Mouse (Mus musculus) midbrain, postnatal 0 days (tissue): ENCODE measurements at regions not wholly inside any gene's neighbourhood (a gene's known extent, or its start where the extent isn't known, plus 50 kb on each side); places are given as distances from the start of the nearest gene placed in this dataset.

Source experiments
- ATAC-seq: fragments of 200-750 bp; cut with Nextera tagmentation; 2 replicates; pipeline ENCODE4 v1.8.0; 2017; ENCODE audit warnings: moderate number of reproducible peaks, mild to moderate bottlenecking, moderate TSS enrichment, moderate library complexity; ENCODE audit not compliant: low FRiP score
- DNase-seq: peaks from one replicate; pipeline ENCODE4 v3.0.0-alpha.2; 2015; ENCODE audit warnings: low spot score
- H3K27ac ChIP-seq: fragments of 300-500 bp; sonication (generic); 2 replicates; pipeline ENCODE4 v1.5.1; 2014; ENCODE audit warnings: low read depth, mild to moderate bottlenecking, low read length, mixed read lengths
- H3K27me3 ChIP-seq: fragments of 300-500 bp; sonication (generic); 2 replicates; pipeline ENCODE4 v1.6.1; 2014; ENCODE audit warnings: low read length, control low read depth, mixed read lengths; ENCODE audit not compliant: insufficient read depth
- H3K36me3 ChIP-seq: fragments of 300-500 bp; sonication (generic); 2 replicates; pipeline ENCODE4 v1.6.1; 2014; ENCODE audit warnings: low read length, control low read depth, mixed read lengths; ENCODE audit not compliant: insufficient read depth
- H3K4me1 ChIP-seq: fragments of 300-500 bp; sonication (generic); 2 replicates; pipeline ENCODE4 v1.6.1; 2014; ENCODE audit warnings: mild to moderate bottlenecking, control low read depth, antibody characterized with exemption, low read length, mixed read lengths; ENCODE audit not compliant: insufficient read depth
- H3K4me2 ChIP-seq: fragments of 300-500 bp; sonication (generic); 2 replicates; pipeline ENCODE4 v1.6.1; 2014; ENCODE audit warnings: low read depth, mild to moderate bottlenecking, low read length, mixed read lengths; ENCODE audit not compliant: poor library complexity, severe bottlenecking
- H3K4me3 ChIP-seq: fragments of 300-500 bp; sonication (generic); 2 replicates; pipeline ENCODE4 v1.5.1; 2014; ENCODE audit warnings: low read depth, mild to moderate bottlenecking, low read length, moderate library complexity
- H3K9ac ChIP-seq: fragments of 300-500 bp; sonication (generic); replicated peaks from 2 replicates; pipeline ENCODE4 v1.6.1; 2014; ENCODE audit warnings: mild to moderate bottlenecking, low read length, moderate library complexity, mixed read lengths; ENCODE audit not compliant: poor library complexity, severe bottlenecking
- H3K9me3 ChIP-seq: fragments of 300-500 bp; sonication (generic); 2 replicates; pipeline ENCODE4 v1.6.1; 2016; ENCODE audit warnings: low read length, control low read depth
- CTCF ChIP-seq: IDR thresholded peaks from 2 replicates; pipeline ENCODE4 v1.5.1; 2016; ENCODE audit warnings: antibody characterized with exemption, mild to moderate bottlenecking
- WGBS: fragments of 180-500 bp; shearing (Covaris S2); extraction: QIAGEN DNeasy Blood & Tissue Kit; methylation state at CpG from one replicate; pipeline ENCODE4 v1.1.7; 2014; 5-methylcytosine and 5-hydroxymethylcytosine counted together

DNA sequence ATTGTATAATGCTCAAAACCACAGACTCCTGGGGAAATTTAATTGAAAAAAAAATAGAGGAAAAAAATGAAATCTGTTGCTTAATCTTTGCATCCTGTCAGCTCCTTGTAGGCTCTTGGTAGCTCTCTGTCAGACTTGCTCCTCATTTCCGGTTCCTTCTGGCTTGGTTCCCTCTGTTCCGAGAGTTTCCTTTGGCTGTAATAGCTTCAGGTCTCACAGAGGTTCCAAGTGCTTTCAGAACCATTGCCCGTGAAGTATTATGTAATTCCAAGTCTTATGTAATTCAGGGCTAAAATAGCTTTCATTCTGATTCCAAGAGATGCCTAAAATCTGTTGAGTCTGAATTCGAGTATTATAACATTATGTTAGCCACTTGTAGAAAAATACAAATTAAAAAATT is 117.3 kb downstream of the Spry2 start:
- Histone ChIP-seq H3K36me3 (no peaks in the 10 kb centered on the region), H3K27me3 (no peaks in the 10 kb centered on the region), H3K9me3 (no peaks in the 10 kb centered on the region), H3K4me2 (no peak overlapping the region), H3K4me1 (no peaks in the 10 kb centered on the region), H3K4me3 (no peak overlapping the region), H3K9ac (no peak overlapping the region), H3K27ac (no peak overlapping the region)
- ATAC-seq = no peak
- 62% methylated on average over 4 of the region's 4 CpGs for WGBS
- DNase-seq = no peak
- no peak for TF ChIP-seq CTCF

DNA sequence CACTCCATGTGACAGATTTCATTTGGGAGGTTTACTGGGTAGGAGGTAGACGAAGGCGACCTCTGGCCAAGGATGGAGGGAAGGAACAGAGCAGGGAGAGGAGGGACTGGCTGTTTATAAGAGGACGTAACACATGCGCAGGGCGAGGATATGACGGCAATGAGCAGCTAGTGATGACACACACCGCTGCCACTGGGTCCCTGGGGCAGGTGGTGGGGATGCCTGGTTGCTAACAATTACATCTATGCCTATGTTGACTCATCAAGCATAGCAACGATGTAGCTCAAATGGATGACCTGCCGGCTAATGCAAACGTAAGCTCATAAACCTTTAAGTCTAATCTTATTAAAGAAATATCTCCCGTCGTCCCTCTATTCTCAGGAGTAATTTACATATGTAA is 122.9 kb downstream of the Spry2 start:
- H3K4me3 ChIP-seq = no peak overlapping the region
- H3K36me3 ChIP-seq = no peaks in the 10 kb centered on the region
- no peak overlapping the region for H3K27ac ChIP-seq
- H3K9ac ChIP-seq = no peak overlapping the region
- WGBS = 74% methylated on average over 12 of the region's 12 CpGs
- no peaks in the 10 kb centered on the region for H3K4me1 ChIP-seq
- TF ChIP-seq CTCF = no peak
- ATAC-seq (no peak), DNase-seq (no peak)
- H3K9me3 ChIP-seq = no peaks in the 10 kb centered on the region
- no peak overlapping the region for H3K4me2 ChIP-seq
- no peaks in the 10 kb centered on the region for H3K27me3 ChIP-seq

DNA sequence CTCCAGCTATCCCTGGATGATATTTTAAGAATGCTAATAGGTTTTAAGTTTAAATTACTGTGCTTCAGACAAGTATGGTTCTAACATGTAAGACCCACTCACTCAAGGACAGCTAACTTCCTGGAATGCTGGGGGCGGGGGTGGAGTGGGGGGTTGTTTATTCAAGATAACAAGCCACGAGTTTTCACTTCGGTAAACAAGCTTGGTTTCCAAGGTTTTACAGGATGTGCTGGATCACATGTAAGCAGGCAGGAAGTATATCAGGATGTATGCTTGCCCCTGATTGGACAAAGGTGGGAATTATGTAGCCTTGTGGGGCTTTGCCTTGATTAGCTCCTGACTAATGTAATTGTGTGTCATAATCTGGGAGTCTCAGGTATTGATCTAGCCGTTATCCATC is 129.5 kb downstream of the Spry2 start:
- H3K27me3 ChIP-seq = no peaks in the 10 kb centered on the region
- no peak overlapping the region for H3K4me2 ChIP-seq
- no peak for DNase-seq
- no peaks in the 10 kb centered on the region for H3K9me3 ChIP-seq
- no peak overlapping the region for H3K4me3 ChIP-seq
- no peak for ATAC-seq
- WGBS = 77% methylated on average over 4 of the region's 4 CpGs
- H3K4me1 ChIP-seq = no peaks in the 10 kb centered on the region
- TF ChIP-seq CTCF = no peak
- no peak overlapping the region for H3K9ac ChIP-seq
- no peak overlapping the region for H3K27ac ChIP-seq
- H3K36me3 ChIP-seq = no peaks in the 10 kb centered on the region

DNA sequence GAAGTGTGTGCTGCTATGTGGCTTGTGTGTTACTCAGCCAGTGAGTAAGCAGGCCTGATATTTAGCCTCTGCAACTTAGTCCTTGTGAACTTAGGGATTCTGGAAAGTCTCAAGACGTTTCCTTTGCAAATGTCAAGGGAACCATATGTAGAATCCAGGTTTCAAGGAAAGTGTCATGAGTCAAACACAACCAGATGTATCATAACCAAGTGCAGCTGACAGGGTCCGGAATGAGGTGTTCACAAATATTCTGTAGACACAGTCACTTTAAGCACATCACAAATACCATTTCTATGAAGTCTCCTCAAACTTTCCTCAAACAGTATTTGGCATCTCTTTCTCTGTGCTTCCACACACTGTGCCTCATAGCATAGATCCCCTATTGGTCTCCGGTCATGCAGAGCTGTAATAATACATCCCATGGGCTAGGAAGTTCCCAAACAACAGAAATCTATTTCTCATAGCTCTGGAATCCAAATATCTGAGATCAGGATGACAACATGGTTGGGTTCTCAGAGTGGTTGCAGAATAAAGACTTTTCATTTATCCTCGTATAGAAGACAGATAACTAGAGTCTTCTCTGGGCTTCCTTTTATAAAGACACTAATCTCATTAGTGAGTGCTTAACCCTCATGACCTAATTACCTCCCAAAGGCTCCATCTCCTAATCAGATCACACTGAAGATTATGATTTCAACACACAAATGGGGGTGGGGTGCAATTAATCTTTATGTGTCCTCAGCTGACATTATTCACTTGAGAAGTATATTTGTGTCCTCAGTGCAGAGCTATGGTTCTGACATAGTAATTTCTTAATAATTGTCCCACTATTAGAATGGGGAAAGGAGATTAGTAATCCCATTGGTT is 143.9 kb downstream of the Spry2 start:
- Histone ChIP-seq H3K36me3 (no peaks in the 10 kb centered on the region), H3K4me3 (no peak overlapping the region), H3K27ac (no peak overlapping the region), H3K4me1 (no peaks in the 10 kb centered on the region), H3K4me2 (no peak overlapping the region), H3K9ac (no peak overlapping the region), H3K9me3 (0 out of 2 replicates have a peak, but pooled peaks cover 4% of the 10 kb centered on the region), H3K27me3 (no peaks in the 10 kb centered on the region)
- WGBS = 67% methylated on average over 4 of the region's 4 CpGs
- ATAC-seq (no peak), DNase-seq (no peak)
- no peak for TF ChIP-seq CTCF

DNA sequence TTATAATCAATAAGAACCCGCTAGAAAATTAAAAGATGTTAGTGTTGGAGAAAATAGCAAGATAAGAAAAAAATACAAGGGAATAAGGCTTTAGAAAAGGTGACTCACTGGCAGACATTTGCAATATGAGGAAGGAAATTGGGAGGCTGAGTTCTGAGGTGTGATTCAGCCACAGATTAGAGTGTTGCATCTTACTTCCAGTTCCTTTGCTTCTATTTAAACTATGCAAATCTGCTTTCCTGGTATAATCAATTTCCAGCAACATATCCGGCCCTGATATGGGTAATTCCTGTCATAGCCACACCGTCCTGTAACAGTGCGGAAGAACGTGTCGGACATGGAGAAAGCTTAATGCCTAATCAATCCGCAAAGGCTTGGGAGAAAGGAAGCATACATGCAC is 144.9 kb downstream of the Spry2 start:
- 92% methylated on average over 7 of the region's 7 CpGs for WGBS

DNA sequence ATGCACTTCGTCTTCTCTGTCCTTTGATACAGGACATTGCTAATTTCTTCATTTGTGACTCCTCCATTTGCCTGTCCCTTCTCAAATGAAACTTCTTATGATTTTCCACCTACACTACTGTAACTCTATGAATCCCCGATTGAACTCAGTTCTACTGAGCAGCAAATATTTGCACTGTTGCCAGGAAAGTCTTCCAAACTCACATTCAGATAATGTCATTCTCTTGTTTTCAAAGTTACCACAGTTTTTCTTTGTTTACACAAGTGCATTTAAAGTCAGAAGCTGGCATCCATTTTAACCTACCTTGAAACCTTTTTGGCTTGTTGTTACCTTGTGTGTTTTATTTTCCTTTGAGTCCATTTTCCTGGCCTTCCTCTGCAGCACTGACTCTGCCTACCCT is 152.0 kb downstream of the Spry2 start:
- Histone ChIP-seq H3K4me1 (no peaks in the 10 kb centered on the region), H3K9ac (no peak overlapping the region), H3K27ac (no peak overlapping the region), H3K27me3 (no peaks in the 10 kb centered on the region), H3K36me3 (no peaks in the 10 kb centered on the region), H3K9me3 (no peaks in the 10 kb centered on the region), H3K4me2 (no peak overlapping the region), H3K4me3 (no peak overlapping the region)
- TF ChIP-seq CTCF = no peak
- ATAC-seq (no peak), DNase-seq (no peak)
- WGBS = 95% methylated on average over 2 of the region's 2 CpGs

More for the DNA sequence above, 144.9 kb downstream of the Spry2 start:
- DNase-seq = no peak
- H3K27ac ChIP-seq = no peak overlapping the region
- H3K9me3 ChIP-seq = 0 out of 2 replicates have a peak, but pooled peaks cover 4% of the 10 kb centered on the region
- no peak overlapping the region for H3K4me3 ChIP-seq
- H3K4me2 ChIP-seq = no peak overlapping the region
- no peak overlapping the region for H3K9ac ChIP-seq
- H3K27me3 ChIP-seq = no peaks in the 10 kb centered on the region
- no peaks in the 10 kb centered on the region for H3K4me1 ChIP-seq
- no peaks in the 10 kb centered on the region for H3K36me3 ChIP-seq
- TF ChIP-seq CTCF = no peak
- no peak for ATAC-seq
